In the genomic region with DNA sequence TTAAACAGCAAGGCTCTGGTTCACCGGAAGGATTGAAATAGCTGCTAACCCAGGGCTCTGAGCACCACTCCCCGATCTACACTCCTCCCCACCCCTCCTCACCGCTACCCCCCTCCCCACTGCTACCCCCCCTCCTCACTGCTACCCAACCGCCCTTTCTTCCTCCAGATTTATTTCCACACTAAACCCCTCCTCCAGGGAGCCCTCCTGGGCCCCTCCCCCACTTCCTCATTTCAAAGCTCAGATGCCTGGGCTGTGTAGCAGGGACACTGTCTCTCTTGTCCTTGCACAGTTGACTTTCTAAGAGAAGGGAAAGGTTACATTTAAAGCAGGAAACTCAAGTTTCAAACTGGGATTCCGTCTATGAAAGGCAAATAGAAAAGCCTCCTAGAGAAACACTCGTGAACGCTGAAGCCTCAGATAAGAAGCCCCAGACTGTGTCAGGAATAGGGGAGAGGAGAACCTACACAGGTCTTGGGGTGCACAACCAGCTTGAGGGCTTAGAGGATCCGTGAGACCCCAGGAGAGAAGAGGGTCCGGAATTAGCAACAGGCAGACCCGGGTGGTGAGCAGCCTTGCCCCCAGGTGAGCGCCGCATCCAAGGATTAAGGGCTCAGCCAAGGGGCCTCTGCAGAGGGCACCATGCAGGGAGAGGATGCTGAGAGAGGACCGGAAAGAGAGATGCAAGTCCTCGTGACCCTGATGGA, we compare ENCODE assay signal across 10 mouse cellular contexts. TPM values are rescaled to one million over a fixed set of nuclear protein-coding genes. Genes with fewer than 3 reads are reported as not detected.
DNase-seq lines count a peak whose midpoint lies in the region; ATAC-seq lines count a peak whose summit lies in the region.
"Had no signal": no experiment of that assay in that cellular context is flagged by ENCODE, and none has a peak within 500 bp of the region (broad histone marks: within the 10 kb centered on the region; RNA-seq: fewer than 3 reads in every experiment).

No protein-coding gene starts in this region.

- H3K36me3 ChIP-seq in heart, embryonic 12.5 days, result no peaks in the 10 kb centered on the region
- no peaks in the 10 kb centered on the region for H3K36me3 ChIP-seq in intestine, embryonic 15.5 days
- H3K36me3 ChIP-seq: G1E had no signal

- H3K9me3 ChIP-seq in heart, embryonic 12.5 days (replicated peaks), result peaks cover 8% of the 10 kb centered on the region
- no peaks in the 10 kb centered on the region for H3K9me3 ChIP-seq in intestine, embryonic 15.5 days
- H3K9me3 ChIP-seq: G1E had no signal

- H3K4me2 ChIP-seq in heart, embryonic 12.5 days, result peak overlapping the region; percentile 46
- H3K4me2 ChIP-seq in intestine, embryonic 15.5 days (replicated peaks), result peak overlapping the region; percentile 22; the same call in 1 of the 2 replicates

- DNase-seq in heart, adult 9 months (ENCODE audit: low spot score in 2 of 2), result no peak
- peak; percentile 71 for DNase-seq in ES-CJ7 (ENCODE audit: low read depth, low spot score)
- DNase-seq in naive thymus-derived CD4-positive, alpha-beta T cell, adult 2 months (ENCODE audit: low read depth), result peak; percentile 77
- DNase-seq in ovary, postnatal 14 days (ENCODE audit: low spot score), result no peak
- no peak for DNase-seq in frontal cortex, postnatal 14 days (ENCODE audit: low spot score in 2 of 2)
- DNase-seq in urinary bladder, postnatal 4 days (ENCODE audit: low spot score in 2 of 2), result no peak
- DNase-seq: right cerebral cortex, postnatal 4 days had no signal

- 3% methylated on average over 14 of the region's 14 CpGs for WGBS in heart, embryonic 12.5 days
- 3% methylated on average over 14 of the region's 14 CpGs for WGBS in intestine, embryonic 15.5 days

- peaks cover 23% of the 10 kb centered on the region for H3K4me1 ChIP-seq in heart, embryonic 12.5 days (replicated peaks)
- peaks cover 12% of the 10 kb centered on the region for H3K4me1 ChIP-seq in intestine, embryonic 15.5 days (replicated peaks)

- no peak overlapping the region for H3K4me3 ChIP-seq in heart, embryonic 12.5 days
- no peak overlapping the region for H3K4me3 ChIP-seq in intestine, embryonic 15.5 days (replicated peaks)

- no peak overlapping the region for H3K27ac ChIP-seq in heart, embryonic 12.5 days (ENCODE audit: poor library complexity, severe bottlenecking)
- H3K27ac ChIP-seq in intestine, embryonic 15.5 days, result no peak overlapping the region

- 0 out of 2 replicates have a peak overlapping the region, but pooled peaks have one; percentile 1 for H3K9ac ChIP-seq in heart, embryonic 12.5 days
- H3K9ac ChIP-seq in intestine, embryonic 15.5 days, result no peak overlapping the region

- ATAC-seq in heart, embryonic 12.5 days (ENCODE audit: insufficient number of reproducible peaks, low FRiP score), result no peak
- no peak for ATAC-seq in intestine, embryonic 15.5 days

- H3K27me3 ChIP-seq in heart, embryonic 12.5 days (replicated peaks), result peaks cover 26% of the 10 kb centered on the region
- no peaks in the 10 kb centered on the region for H3K27me3 ChIP-seq in intestine, embryonic 15.5 days (replicated peaks)

RNA-seq across cellular contexts. Expression of a gene that starts 23.1 kb away (rescaled TPM):
- polyA plus RNA-seq in heart, embryonic 12.5 days (2016; fragmentation: Nextera tagmentation; extraction: Ambion mirVana), result 0.10 and 0.28 TPM in 2 replicates
- polyA plus RNA-seq in intestine, embryonic 15.5 days (2015; fragmentation: Nextera tagmentation; extraction: Ambion mirVana), result 0.19 and 0.32 TPM in 2 replicates

RNA-seq across cellular contexts. Expression of a gene that starts 37.5 kb away (rescaled TPM):
- polyA plus RNA-seq in heart, embryonic 12.5 days (2016; fragmentation: Nextera tagmentation; extraction: Ambion mirVana), result 3.3 and 4.1 TPM in 2 replicates
- polyA plus RNA-seq in intestine, embryonic 15.5 days (2015; fragmentation: Nextera tagmentation; extraction: Ambion mirVana), result 3.1 and 3.8 TPM in 2 replicates

RNA-seq across cellular contexts. Expression of a gene that starts 58.2 kb away (rescaled TPM):
- 0.45 and 0.50 TPM in 2 replicates for polyA plus RNA-seq in heart, embryonic 12.5 days (2016; fragmentation: Nextera tagmentation; extraction: Ambion mirVana)
- 0.40 and 0.42 TPM in 2 replicates for polyA plus RNA-seq in intestine, embryonic 15.5 days (2015; fragmentation: Nextera tagmentation; extraction: Ambion mirVana)

Comparison
In these comparisons a context has a peak if more than half of its experiments do, and no peak if none do; other contexts are left out.
1. DNase-seq: peak in ES-CJ7 (single experiment) and naive thymus-derived CD4-positive, alpha-beta T cell, adult 2 months (single experiment); none in heart, adult 9 months (0 of 2), ovary, postnatal 14 days (single experiment), frontal cortex, postnatal 14 days (0 of 2) and urinary bladder, postnatal 4 days (0 of 2).